Mouse (Mus musculus): ENCODE measurements around the gene Atat1. TPM values are rescaled to one million over a fixed set of nuclear protein-coding genes. Genes with fewer than 3 reads are reported as not detected.

Atat1 gene
- polyA plus RNA-seq, 1 experiment, result 15.4 TPM

- Histone ChIP-seq H3K36me3 (replicated peaks; ENCODE audit: low read length) (peaks cover 75% of the 10 kb centered on the region), H3K4me1 (peaks cover 57% of the 10 kb centered on the region)
- no peak for TF ChIP-seq FLI1 (IDR thresholded peaks at IDR 0.05; ENCODE audit: low read length)
- TF ChIP-seq GATA1 (IDR thresholded peaks at IDR 0.05; ENCODE audit: borderline replicate concordance, low read length), result no peak
These were observed 6.4 kb downstream of the Atat1 start for GRCm38 (mm10) chr17:35903343-35903991.

GRCm38 (mm10) chr17:35900636-35901035 lies 9.2 kb downstream of the Atat1 start:
- H3K9me3 ChIP-seq, result no peaks in the 10 kb centered on the region
- peaks cover 61% of the 10 kb centered on the region for H3K36me3 ChIP-seq (replicated peaks; ENCODE audit: low read length)
- peaks cover 75% of the 10 kb centered on the region for H3K4me1 ChIP-seq
- TF ChIP-seq FLI1 (IDR thresholded peaks at IDR 0.05; ENCODE audit: low read length) (no peak), GATA1 (IDR thresholded peaks at IDR 0.05; ENCODE audit: borderline replicate concordance, low read length) (no peak)
- no peaks in the 10 kb centered on the region for H3K27me3 ChIP-seq (replicated peaks)
- H3K4me3 ChIP-seq (replicated peaks), result no peak overlapping the region

More at GRCm38 (mm10) chr17:35903343-35903991, 6.4 kb downstream of the Atat1 start:
- Histone ChIP-seq H3K4me3 (replicated peaks) (no peak overlapping the region), H3K9me3 (no peaks in the 10 kb centered on the region), H3K27me3 (replicated peaks) (no peaks in the 10 kb centered on the region)

DNA sequence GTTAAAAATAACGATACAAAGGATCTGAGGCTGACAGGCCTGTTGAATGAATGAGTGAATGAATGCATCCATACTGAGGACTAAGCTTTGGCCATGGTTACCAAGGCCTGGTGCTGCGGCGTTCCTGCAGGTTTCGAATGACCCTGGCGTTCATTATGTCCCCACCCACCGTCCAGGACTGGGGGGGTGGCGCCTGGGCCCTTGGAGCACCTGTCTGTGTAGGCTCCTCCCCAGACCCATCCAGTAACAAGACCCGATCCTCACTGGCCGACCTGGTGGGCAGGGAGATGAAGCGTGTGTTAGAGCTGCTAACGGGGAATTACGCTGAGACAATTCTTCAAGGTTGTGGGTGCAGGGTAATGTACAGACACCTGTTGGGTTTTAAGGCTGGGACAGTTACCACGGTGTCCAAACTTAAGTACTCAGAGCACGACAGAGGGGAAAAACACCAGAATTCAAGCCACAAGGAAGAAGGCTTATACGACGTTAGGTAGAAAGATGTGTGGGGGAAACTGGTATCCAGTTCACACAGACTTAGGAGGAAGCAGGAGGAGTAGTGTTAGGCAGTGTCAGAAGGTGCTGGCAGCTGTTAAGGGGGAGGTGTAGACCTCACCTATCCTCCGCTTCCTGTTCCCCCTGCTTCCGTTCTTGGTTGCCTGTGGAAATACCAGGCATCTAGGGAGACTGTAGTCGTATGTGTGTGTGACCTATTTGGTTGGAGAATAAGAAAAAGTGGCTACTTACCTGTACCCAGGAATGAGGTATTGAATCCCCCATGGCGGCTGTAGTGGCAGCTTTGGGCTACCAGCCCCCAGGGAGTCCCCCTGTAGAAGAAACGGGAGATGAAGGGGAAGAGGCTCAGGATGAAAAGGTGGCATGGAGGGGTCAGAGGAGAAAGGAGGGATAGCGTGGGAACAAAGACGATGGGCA lies 12.0 kb downstream of the Atat1 start:
- Histone ChIP-seq H3K27me3 (replicated peaks) (no peaks in the 10 kb centered on the region), H3K36me3 (replicated peaks; ENCODE audit: low read length) (peaks cover 61% of the 10 kb centered on the region), H3K4me1 (peaks cover 73% of the 10 kb centered on the region), H3K4me3 (replicated peaks) (peak overlapping the region; percentile 95), H3K9me3 (no peaks in the 10 kb centered on the region)
- TF ChIP-seq FLI1 (IDR thresholded peaks at IDR 0.05; ENCODE audit: low read length) (no peak), GATA1 (IDR thresholded peaks at IDR 0.05; ENCODE audit: borderline replicate concordance, low read length) (no peak)

DNA sequence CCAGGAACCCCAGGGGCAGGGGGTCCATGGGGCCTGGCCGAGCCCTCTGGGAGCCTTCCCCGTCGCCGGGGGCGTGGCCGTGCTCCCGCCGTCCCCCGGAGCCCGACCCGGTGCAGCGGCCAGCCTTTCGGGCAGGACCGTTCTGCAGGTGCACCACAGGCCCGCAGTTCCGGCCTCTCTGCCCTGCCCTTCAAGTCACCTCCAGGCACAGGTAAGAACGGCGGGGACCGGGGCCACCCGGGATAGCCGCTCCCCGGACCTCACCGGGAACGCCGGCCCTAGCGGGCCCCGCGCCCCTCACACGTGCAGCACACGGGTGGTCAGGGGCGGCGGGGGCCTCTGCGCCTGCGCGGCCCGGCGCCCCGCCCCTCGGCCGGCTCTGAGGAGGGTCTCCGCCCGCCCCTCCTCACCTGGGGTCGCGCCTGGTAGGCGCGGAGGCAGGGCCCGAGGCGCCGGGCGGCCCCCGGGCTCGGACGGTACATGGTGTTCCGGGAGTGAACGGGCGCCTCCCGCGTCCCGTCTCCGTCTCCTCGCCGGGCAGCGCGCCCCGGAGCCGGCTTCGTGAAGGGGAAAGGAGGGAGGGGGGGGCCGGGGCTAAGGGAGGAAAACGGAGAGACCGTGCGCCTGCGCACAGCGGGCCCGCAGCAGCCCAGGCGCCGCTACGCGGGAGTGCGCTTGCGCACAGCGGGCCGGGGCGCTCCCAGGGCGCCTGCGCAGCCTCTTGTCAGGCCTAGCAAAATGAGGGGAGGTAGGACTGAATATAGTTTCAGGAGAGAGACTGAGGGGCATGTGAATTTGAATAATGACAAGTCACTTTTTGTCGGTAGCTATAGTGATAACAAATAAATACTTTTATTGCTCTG lies 12.9 kb downstream of the Atat1 start, which contains the start of gene 2310061I04Rik:
2310061I04Rik (minus strand) TSS at position 651 of the 863 bp plus-strand sequence.
- H3K27me3 ChIP-seq (replicated peaks), result no peaks in the 10 kb centered on the region
- peak within 1 kb of the TSS; percentile 95 for H3K4me3 ChIP-seq (replicated peaks)
- peaks cover 64% of the 10 kb centered on the region for H3K36me3 ChIP-seq (replicated peaks; ENCODE audit: low read length)
- H3K9me3 ChIP-seq, result no peaks in the 10 kb centered on the region
- peaks cover 68% of the 10 kb centered on the region for H3K4me1 ChIP-seq
- TF ChIP-seq FLI1 (IDR thresholded peaks at IDR 0.05; ENCODE audit: low read length), result no peak
- no peak for TF ChIP-seq GATA1 (IDR thresholded peaks at IDR 0.05; ENCODE audit: borderline replicate concordance, low read length)

- TF ChIP-seq GATA1 (IDR thresholded peaks at IDR 0.05; ENCODE audit: borderline replicate concordance, low read length) (no peak), FLI1 (IDR thresholded peaks at IDR 0.05; ENCODE audit: low read length) (no peak)
- no peaks in the 10 kb centered on the region for H3K9me3 ChIP-seq
- H3K27me3 ChIP-seq (replicated peaks), result no peaks in the 10 kb centered on the region
- H3K4me1 ChIP-seq, result peaks cover 20% of the 10 kb centered on the region; the same call in 1 of the 2 replicates
- H3K4me3 ChIP-seq (replicated peaks), result no peak overlapping the region
- H3K36me3 ChIP-seq (replicated peaks; ENCODE audit: low read length), result peaks cover 98% of the 10 kb centered on the region
These were observed 22.1 kb downstream of the Atat1 start for GRCm38 (mm10) chr17:35887725-35888124.

GRCm38 (mm10) chr17:35883777-35884176 lies 26.1 kb downstream of the Atat1 start:
- Histone ChIP-seq H3K4me1 (peaks cover 46% of the 10 kb centered on the region), H3K4me3 (replicated peaks) (no peak overlapping the region), H3K36me3 (replicated peaks; ENCODE audit: low read length) (peaks cover 79% of the 10 kb centered on the region), H3K27me3 (replicated peaks) (no peaks in the 10 kb centered on the region), H3K9me3 (no peaks in the 10 kb centered on the region)
- TF ChIP-seq FLI1 (IDR thresholded peaks at IDR 0.05; ENCODE audit: low read length) (no peak), GATA1 (IDR thresholded peaks at IDR 0.05; ENCODE audit: borderline replicate concordance, low read length) (no peak)

DNA sequence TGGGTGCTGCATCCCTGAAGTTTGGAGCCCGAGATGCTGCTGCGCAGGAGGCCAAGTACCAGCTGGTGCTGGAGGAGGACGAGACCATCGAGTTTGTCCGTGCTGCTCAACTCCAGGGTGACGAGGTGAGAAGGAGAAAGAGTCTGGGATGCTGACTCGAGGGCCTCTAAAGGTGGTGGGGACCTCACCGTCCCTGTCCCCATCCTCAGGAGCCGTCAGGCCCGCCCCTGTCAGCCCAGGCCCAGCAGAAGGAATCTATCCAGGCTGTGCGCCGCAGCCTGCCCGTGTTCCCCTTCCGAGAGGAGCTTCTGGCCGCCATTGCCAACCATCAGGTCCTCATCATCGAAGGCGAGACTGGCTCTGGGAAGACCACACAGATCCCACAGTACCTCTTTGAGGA lies 27.0 kb downstream of the Atat1 start:
- H3K9me3 ChIP-seq, result no peaks in the 10 kb centered on the region
- H3K4me1 ChIP-seq, result peaks cover 44% of the 10 kb centered on the region
- TF ChIP-seq FLI1 (IDR thresholded peaks at IDR 0.05; ENCODE audit: low read length) (no peak), GATA1 (IDR thresholded peaks at IDR 0.05; ENCODE audit: borderline replicate concordance, low read length) (no peak)
- H3K27me3 ChIP-seq (replicated peaks), result no peaks in the 10 kb centered on the region
- H3K4me3 ChIP-seq (replicated peaks), result no peak overlapping the region
- H3K36me3 ChIP-seq (replicated peaks; ENCODE audit: low read length), result peaks cover 70% of the 10 kb centered on the region

- Histone ChIP-seq H3K4me1 (peaks cover 39% of the 10 kb centered on the region), H3K36me3 (replicated peaks; ENCODE audit: low read length) (peaks cover 62% of the 10 kb centered on the region), H3K9me3 (no peaks in the 10 kb centered on the region), H3K4me3 (replicated peaks) (peak within 1 kb of the TSS; percentile 98), H3K27me3 (replicated peaks) (no peaks in the 10 kb centered on the region)
- TF ChIP-seq GATA1 (IDR thresholded peaks at IDR 0.05; ENCODE audit: borderline replicate concordance, low read length), result no peak
- TF ChIP-seq FLI1 (IDR thresholded peaks at IDR 0.05; ENCODE audit: low read length), result no peak
These were observed 30.4 kb downstream of the Atat1 start, which contains the start of gene Dhx16 for GRCm38 (mm10) chr17:35879245-35880057. Gene Dhx16, plus strand, starts transcription at chr17:35879819.
